Mouse (Mus musculus) heart, embryonic 11.5 days (tissue): ENCODE data around the gene Cptp. TPM values are rescaled to one million over a fixed set of nuclear protein-coding genes. Genes with fewer than 3 reads are reported as not detected.

Experiments
- ATAC-seq: fragments of 200-750 bp; cut with Nextera tagmentation; replicated peaks from 2 replicates; pipeline ENCODE4 v1.8.0; 2017; ENCODE audit warnings: moderate library complexity; ENCODE audit not compliant: insufficient number of reproducible peaks, low FRiP score, low TSS enrichment
- H3K27ac ChIP-seq: fragments of 300-500 bp; sonication (generic); 2 replicates; pipeline ENCODE4 v1.5.1; 2014; ENCODE audit warnings: mild to moderate bottlenecking, low read depth, low read length
- H3K27me3 ChIP-seq: fragments of 300-500 bp; sonication (generic); 2 replicates; pipeline ENCODE4 v1.6.1; 2014; ENCODE audit warnings: mild to moderate bottlenecking, low read length, mixed read lengths; ENCODE audit not compliant: control insufficient read depth, insufficient read depth
- H3K36me3 ChIP-seq: fragments of 300-500 bp; sonication (generic); 2 replicates; pipeline ENCODE4 v1.6.1; 2014; ENCODE audit warnings: mild to moderate bottlenecking, low read length, moderate library complexity, mixed read lengths; ENCODE audit not compliant: control insufficient read depth, insufficient read depth
- H3K4me1 ChIP-seq: fragments of 300-500 bp; sonication (generic); 2 replicates; pipeline ENCODE4 v1.6.1; 2014; ENCODE audit warnings: low read length; ENCODE audit not compliant: control insufficient read depth, insufficient read depth
- H3K4me2 ChIP-seq: fragments of 300-500 bp; sonication (generic); 2 replicates; pipeline ENCODE4 v1.6.1; 2014; ENCODE audit warnings: mild to moderate bottlenecking, moderate library complexity
- H3K4me3 ChIP-seq: fragments of 300-500 bp; sonication (generic); 2 replicates; pipeline ENCODE4 v1.5.1; 2014; ENCODE audit warnings: low read depth, low read length
- H3K9ac ChIP-seq: fragments of 300-500 bp; sonication (generic); 2 replicates; pipeline ENCODE4 v1.6.1; 2014; ENCODE audit warnings: mild to moderate bottlenecking, low read depth, low read length, moderate library complexity
- H3K9me3 ChIP-seq: fragments of 300-500 bp; sonication (generic); replicated peaks from 2 replicates; pipeline ENCODE4 v1.6.1; 2016; ENCODE audit warnings: low read length; ENCODE audit not compliant: control insufficient read depth
- WGBS: fragments of 180-500 bp; shearing (Covaris S2); extraction: QIAGEN DNeasy Blood & Tissue Kit; methylation state at CpG from one replicate; pipeline ENCODE4 v1.1.7; 2014; ENCODE audit not compliant: insufficient replicate concordance; 5-methylcytosine and 5-hydroxymethylcytosine counted together
- polyA plus RNA-seq: library from polyadenylated mRNA; unstranded; fragments of >200 nt; fragmentation: Nextera tagmentation; extraction: Ambion mirVana; gene quantifications from 2 replicates; pipeline ENCODE4 v1.2.1, GENCODE M21; 2014

Cptp gene
- polyA plus RNA-seq, 1 experiment from 2014 or later = 12.2 TPM

- Histone ChIP-seq H3K36me3 (peaks cover 29% of the 10 kb centered on the region), H3K27me3 (no peaks in the 10 kb centered on the region), H3K4me1 (no peaks in the 10 kb centered on the region), H3K4me3 (no peak overlapping the region), H3K9ac (no peak overlapping the region), H3K9me3 (no peaks in the 10 kb centered on the region), H3K27ac (peak overlapping the region; percentile 89), H3K4me2 (no peak overlapping the region)
- ATAC-seq = 0 out of 2 replicates have a peak, but pooled peaks have one; percentile 39
- WGBS = 55% methylated on average over 3 of the region's 3 CpGs
Observed at GRCm38 (mm10) chr4:155883587-155883986, 14.3 kb upstream of the Cptp start.

- H3K36me3 ChIP-seq = peaks cover 25% of the 10 kb centered on the region
- H3K27me3 ChIP-seq = no peaks in the 10 kb centered on the region
- H3K4me2 ChIP-seq = no peak overlapping the region
- H3K27ac ChIP-seq = no peak overlapping the region
- H3K9me3 ChIP-seq = no peaks in the 10 kb centered on the region
- 91% methylated on average over 7 of the region's 7 CpGs for WGBS
- no peak overlapping the region for H3K4me3 ChIP-seq
- 0 out of 2 replicates have a peak, but pooled peaks cover 3% of the 10 kb centered on the region for H3K4me1 ChIP-seq
- H3K9ac ChIP-seq = no peak overlapping the region
- ATAC-seq = no peak
Observed at GRCm38 (mm10) chr4:155871404-155871803, 2.2 kb upstream of the Cptp start.

- 0 out of 2 replicates have a peak, but pooled peaks cover 3% of the 10 kb centered on the region for H3K4me1 ChIP-seq
- WGBS = 8% methylated on average over 22 of the region's 22 CpGs
- no peaks in the 10 kb centered on the region for H3K27me3 ChIP-seq
- H3K9ac ChIP-seq = peak overlapping the region; percentile 73
- peak; percentile 31; the same call in 1 of the 2 replicates for ATAC-seq
- peak overlapping the region; percentile 67 for H3K4me3 ChIP-seq
- no peak overlapping the region for H3K27ac ChIP-seq
- peak overlapping the region; percentile 88 for H3K4me2 ChIP-seq
- peaks cover 16% of the 10 kb centered on the region for H3K36me3 ChIP-seq
- H3K9me3 ChIP-seq = no peaks in the 10 kb centered on the region
Observed at GRCm38 (mm10) chr4:155868614-155869298, 484 bp downstream of the Cptp start.

- no peaks in the 10 kb centered on the region for H3K4me1 ChIP-seq
- H3K9ac ChIP-seq = no peak within 1 kb of the TSS
- peaks cover 11% of the 10 kb centered on the region for H3K36me3 ChIP-seq
- H3K4me3 ChIP-seq = no peak within 1 kb of the TSS
- no peak within 1 kb of the TSS for H3K4me2 ChIP-seq
- H3K27me3 ChIP-seq = no peaks in the 10 kb centered on the region
- 78% methylated on average over 5 of the region's 5 CpGs for WGBS
- H3K9me3 ChIP-seq = no peaks in the 10 kb centered on the region
- H3K27ac ChIP-seq = no peak within 1 kb of the TSS
- no peak for ATAC-seq
Observed at GRCm38 (mm10) chr4:155863001-155863400, 6.2 kb downstream of the Cptp start, which contains the start of gene Tas1r3. Gene Tas1r3 (minus strand): TSS chr4:155863362.

- Histone ChIP-seq H3K4me1 (no peaks in the 10 kb centered on the region), H3K9me3 (no peaks in the 10 kb centered on the region), H3K4me3 (no peak overlapping the region), H3K27me3 (no peaks in the 10 kb centered on the region), H3K9ac (no peak overlapping the region), H3K36me3 (peaks cover 13% of the 10 kb centered on the region), H3K27ac (no peak overlapping the region), H3K4me2 (no peak overlapping the region)
- no peak for ATAC-seq
- 88% methylated on average over 7 of the region's 7 CpGs for WGBS
Observed at GRCm38 (mm10) chr4:155861787-155862186, 7.5 kb downstream of the Cptp start.

- no peak overlapping the region for H3K9ac ChIP-seq
- H3K9me3 ChIP-seq = no peaks in the 10 kb centered on the region
- H3K36me3 ChIP-seq = peaks cover 20% of the 10 kb centered on the region
- no peak overlapping the region for H3K27ac ChIP-seq
- H3K4me3 ChIP-seq = no peak overlapping the region
- 17% methylated on average over 13 of the region's 13 CpGs for WGBS
- H3K4me2 ChIP-seq = no peak overlapping the region
- ATAC-seq = no peak
- no peaks in the 10 kb centered on the region for H3K27me3 ChIP-seq
- H3K4me1 ChIP-seq = no peaks in the 10 kb centered on the region
Observed at GRCm38 (mm10) chr4:155859318-155859717, 9.9 kb downstream of the Cptp start.

- H3K4me2 ChIP-seq = no peak overlapping the region
- 56% methylated on average over 3 of the region's 3 CpGs for WGBS
- no peak overlapping the region for H3K4me3 ChIP-seq
- H3K36me3 ChIP-seq = peaks cover 20% of the 10 kb centered on the region
- H3K4me1 ChIP-seq = no peaks in the 10 kb centered on the region
- H3K27me3 ChIP-seq = no peaks in the 10 kb centered on the region
- H3K9me3 ChIP-seq = no peaks in the 10 kb centered on the region
- H3K27ac ChIP-seq = no peak overlapping the region
- H3K9ac ChIP-seq = no peak overlapping the region
- ATAC-seq = no peak
Observed at GRCm38 (mm10) chr4:155856881-155857280, 12.4 kb downstream of the Cptp start.

GRCm38 (mm10) chr4:155856071-155856470 lies 13.2 kb downstream of the Cptp start:
- Histone ChIP-seq H3K36me3 (peaks cover 20% of the 10 kb centered on the region), H3K9ac (no peak overlapping the region), H3K4me3 (no peak overlapping the region), H3K4me2 (no peak overlapping the region), H3K9me3 (no peaks in the 10 kb centered on the region), H3K27me3 (no peaks in the 10 kb centered on the region), H3K4me1 (no peaks in the 10 kb centered on the region), H3K27ac (no peak overlapping the region)
- WGBS = 92% methylated on average over 12 of the region's 12 CpGs
- ATAC-seq = no peak

- Histone ChIP-seq H3K36me3 (peaks cover 20% of the 10 kb centered on the region), H3K4me1 (no peaks in the 10 kb centered on the region)
Observed at GRCm38 (mm10) chr4:155854991-155855390, 14.2 kb downstream of the Cptp start.

More at GRCm38 (mm10) chr4:155854991-155855390, 14.2 kb downstream of the Cptp start:
- Histone ChIP-seq H3K4me3 (no peak overlapping the region), H3K4me2 (no peak overlapping the region), H3K27me3 (no peaks in the 10 kb centered on the region), H3K9ac (no peak overlapping the region), H3K9me3 (no peaks in the 10 kb centered on the region), H3K27ac (no peak overlapping the region)
- no peak for ATAC-seq
- 94% methylated on average over 12 of the region's 12 CpGs for WGBS
